Mouse (Mus musculus): Measurements from ENCODE around the gene Lrfn4. TPM values are rescaled to one million over a fixed set of nuclear protein-coding genes. Genes with fewer than 3 reads are reported as not detected.

Gene Lrfn4
- total and polyA plus RNA-seq, 2 experiments from 2014 or later, result 1.7 to 45.8 TPM

GRCm38 (mm10) chr19:4607406-4607805 lies 8.1 kb downstream of the Lrfn4 start:
- Histone ChIP-seq H3K27ac (ENCODE audit: low read depth) (no peak overlapping the region), H3K27me3 (ENCODE audit: control insufficient read depth, insufficient read depth, low read length) (no peaks in the 10 kb centered on the region), H3K9me3 (replicated peaks; ENCODE audit: control insufficient read depth, low read length) (no peaks in the 10 kb centered on the region), H3K4me2 (ENCODE audit: low read depth, low read length) (no peak overlapping the region), H3K36me3 (replicated peaks; ENCODE audit: control insufficient read depth, insufficient read depth, low read length) (peaks cover 6% of the 10 kb centered on the region; the same call in 1 of the 2 replicates), H3K4me1 (ENCODE audit: control insufficient read depth, insufficient read depth) (no peaks in the 10 kb centered on the region), H3K9ac (replicated peaks; ENCODE audit: low read depth, low read length) (no peak overlapping the region), H3K4me3 (ENCODE audit: low read depth, low read length) (no peak overlapping the region)
- ATAC-seq (ENCODE audit: insufficient read depth, low read depth) (no peak), DNase-seq (ENCODE audit: low spot score) (no peak)
- WGBS, result 89% methylated on average over 12 of the region's 12 CpGs
- TF ChIP-seq EP300 (IDR thresholded peaks at IDR 0.05; ENCODE audit: low read depth) (no peak), CTCF (IDR thresholded peaks at IDR 0.05; ENCODE audit: low read depth) (no peak)

GRCm38 (mm10) chr19:4605654-4606053 lies 9.8 kb downstream of the Lrfn4 start:
- H3K27ac ChIP-seq (ENCODE audit: low read depth), result no peak overlapping the region
- 81% methylated on average over 4 of the region's 4 CpGs for WGBS
- H3K4me2 ChIP-seq (ENCODE audit: low read depth, low read length), result no peak overlapping the region
- TF ChIP-seq EP300 (IDR thresholded peaks at IDR 0.05; ENCODE audit: low read depth), result no peak
- no peak for TF ChIP-seq CTCF (IDR thresholded peaks at IDR 0.05; ENCODE audit: low read depth)
- H3K4me3 ChIP-seq (ENCODE audit: low read depth, low read length), result no peak overlapping the region
- DNase-seq (ENCODE audit: low spot score) (no peak), ATAC-seq (ENCODE audit: insufficient read depth, low read depth) (no peak)
- H3K9me3 ChIP-seq (replicated peaks; ENCODE audit: control insufficient read depth, low read length), result no peaks in the 10 kb centered on the region
- H3K9ac ChIP-seq (replicated peaks; ENCODE audit: low read depth, low read length), result no peak overlapping the region
- no peaks in the 10 kb centered on the region for H3K36me3 ChIP-seq (replicated peaks; ENCODE audit: control insufficient read depth, insufficient read depth, low read length)
- no peaks in the 10 kb centered on the region for H3K27me3 ChIP-seq (ENCODE audit: control insufficient read depth, insufficient read depth, low read length)
- H3K4me1 ChIP-seq (ENCODE audit: control insufficient read depth, insufficient read depth), result no peaks in the 10 kb centered on the region

- DNase-seq (ENCODE audit: low spot score), result peak; percentile 57
- ATAC-seq (ENCODE audit: insufficient read depth, low read depth), result peak; percentile 76
- Histone ChIP-seq H3K4me2 (ENCODE audit: low read depth, low read length) (peak overlapping the region; percentile 24; the same call in 1 of the 2 replicates), H3K27me3 (ENCODE audit: control insufficient read depth, insufficient read depth, low read length) (no peaks in the 10 kb centered on the region), H3K9ac (replicated peaks; ENCODE audit: low read depth, low read length) (no peak overlapping the region), H3K27ac (ENCODE audit: low read depth) (no peak overlapping the region), H3K9me3 (replicated peaks; ENCODE audit: control insufficient read depth, low read length) (no peaks in the 10 kb centered on the region), H3K4me3 (ENCODE audit: low read depth, low read length) (no peak overlapping the region), H3K36me3 (replicated peaks; ENCODE audit: control insufficient read depth, insufficient read depth, low read length) (no peaks in the 10 kb centered on the region), H3K4me1 (ENCODE audit: control insufficient read depth, insufficient read depth) (no peaks in the 10 kb centered on the region)
- WGBS, result 33% methylated on average over 24 of the region's 24 CpGs
- TF ChIP-seq CTCF (IDR thresholded peaks at IDR 0.05; ENCODE audit: low read depth) (peak; percentile 55), EP300 (IDR thresholded peaks at IDR 0.05; ENCODE audit: low read depth) (no peak)
Measured at GRCm38 (mm10) chr19:4603801-4604723, 11.4 kb downstream of the Lrfn4 start.

GRCm38 (mm10) chr19:4602459-4602858 lies 13.0 kb downstream of the Lrfn4 start:
- no peak for DNase-seq (ENCODE audit: low spot score)
- H3K9me3 ChIP-seq (replicated peaks; ENCODE audit: control insufficient read depth, low read length), result no peaks in the 10 kb centered on the region
- no peaks in the 10 kb centered on the region for H3K4me1 ChIP-seq (ENCODE audit: control insufficient read depth, insufficient read depth)
- H3K36me3 ChIP-seq (replicated peaks; ENCODE audit: control insufficient read depth, insufficient read depth, low read length), result no peaks in the 10 kb centered on the region
- no peak for ATAC-seq (ENCODE audit: insufficient read depth, low read depth)
- no peak for TF ChIP-seq CTCF (IDR thresholded peaks at IDR 0.05; ENCODE audit: low read depth)
- H3K27ac ChIP-seq (ENCODE audit: low read depth), result no peak overlapping the region
- WGBS, result 80% methylated on average over 20 of the region's 20 CpGs
- no peak overlapping the region for H3K4me2 ChIP-seq (ENCODE audit: low read depth, low read length)
- no peaks in the 10 kb centered on the region for H3K27me3 ChIP-seq (ENCODE audit: control insufficient read depth, insufficient read depth, low read length)
- H3K9ac ChIP-seq (replicated peaks; ENCODE audit: low read depth, low read length), result no peak overlapping the region
- H3K4me3 ChIP-seq (ENCODE audit: low read depth, low read length), result no peak overlapping the region

GRCm38 (mm10) chr19:4596071-4596470 lies 19.4 kb downstream of the Lrfn4 start:
- no peaks in the 10 kb centered on the region for H3K4me1 ChIP-seq (ENCODE audit: control insufficient read depth, insufficient read depth)
- TF ChIP-seq CTCF (IDR thresholded peaks at IDR 0.05; ENCODE audit: low read depth) (no peak), EP300 (IDR thresholded peaks at IDR 0.05; ENCODE audit: low read depth) (no peak)
- no peak overlapping the region for H3K4me3 ChIP-seq (ENCODE audit: low read depth, low read length)
- no peaks in the 10 kb centered on the region for H3K36me3 ChIP-seq (replicated peaks; ENCODE audit: control insufficient read depth, insufficient read depth, low read length)
- WGBS, result 60% methylated on average over 2 of the region's 2 CpGs
- DNase-seq (ENCODE audit: low spot score), result no peak
- no peak for ATAC-seq (ENCODE audit: insufficient read depth, low read depth)
- H3K27me3 ChIP-seq (ENCODE audit: control insufficient read depth, insufficient read depth, low read length), result no peaks in the 10 kb centered on the region
- no peak overlapping the region for H3K4me2 ChIP-seq (ENCODE audit: low read depth, low read length)
- no peak overlapping the region for H3K27ac ChIP-seq (ENCODE audit: low read depth)
- no peak overlapping the region for H3K9ac ChIP-seq (replicated peaks; ENCODE audit: low read depth, low read length)
- no peaks in the 10 kb centered on the region for H3K9me3 ChIP-seq (replicated peaks; ENCODE audit: control insufficient read depth, low read length)

All from heart, postnatal 0 days (tissue).